Mouse (Mus musculus) brain, embryonic 14.5 days (tissue): ENCODE measurements around the gene Prm1.

ENCODE experiments used
- CTCF ChIP-seq: fragments of 200-500 bp; IDR thresholded peaks from 2 replicates; pipeline ENCODE4 v1.5.1; 2012; ENCODE audit warnings: inconsistent platforms, mild to moderate bottlenecking, moderate library complexity, borderline replicate concordance; ENCODE audit not compliant: insufficient read depth, insufficient read length; ENCODE audit errors: extremely low read depth
- POLR2A ChIP-seq: fragments of 200-500 bp; IDR thresholded peaks from 2 replicates; pipeline ENCODE4 v1.6.1; 2012; ENCODE audit warnings: mild to moderate bottlenecking, inconsistent platforms, borderline replicate concordance; ENCODE audit not compliant: poor library complexity, insufficient read depth, insufficient read length, severe bottlenecking; ENCODE audit errors: extremely low read depth

DNA sequence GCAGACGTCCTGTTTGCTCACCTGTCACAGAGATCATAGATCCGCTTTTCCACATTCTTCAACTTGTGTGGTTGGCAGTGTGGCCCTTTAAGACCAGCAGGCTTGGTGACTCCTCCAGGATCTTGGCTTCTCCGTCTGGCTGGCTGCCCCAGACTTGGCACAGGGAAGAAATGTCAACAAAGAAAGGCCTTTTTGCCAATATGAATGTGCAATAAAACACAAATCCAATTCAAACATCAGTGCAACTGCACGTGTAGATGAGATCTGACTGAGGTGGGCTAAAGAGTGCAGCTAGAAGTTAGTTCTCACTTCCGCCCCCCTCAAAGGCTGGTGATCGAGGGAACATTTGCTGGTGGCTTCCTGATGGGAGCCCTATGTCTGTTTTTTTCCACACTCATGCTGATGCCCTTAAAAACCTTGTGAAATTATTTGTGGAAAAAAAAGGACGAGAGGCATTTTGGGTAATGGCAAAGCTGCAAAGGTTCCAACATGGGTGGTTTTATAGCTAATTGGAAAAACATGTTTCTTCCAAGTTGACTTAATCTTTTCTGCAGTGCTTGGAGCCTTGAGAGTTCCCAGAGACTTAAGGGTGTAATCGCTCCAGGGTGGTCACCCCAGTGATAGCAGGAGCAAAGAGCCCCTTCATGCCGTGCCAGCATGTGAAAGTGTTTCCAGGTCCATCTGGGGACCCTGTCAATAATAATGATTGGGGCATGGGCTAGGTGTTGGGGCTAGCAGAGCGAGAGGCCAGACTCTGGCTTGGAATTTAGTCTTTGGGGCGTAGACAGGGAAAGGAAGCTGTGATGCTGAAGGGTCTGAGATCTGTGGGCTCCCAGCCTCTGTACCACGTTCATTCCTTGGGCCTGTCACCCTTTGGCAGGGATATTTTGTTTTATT is 44.6 kb upstream of the Prm1 start:
- TF ChIP-seq CTCF (no peak), POLR2A (no peak)
